Mouse (Mus musculus) liver, postnatal 0 days (tissue): ENCODE measurements around the gene Ankrd17. TPM values are rescaled to one million over a fixed set of nuclear protein-coding genes. Genes with fewer than 3 reads are reported as not detected.

Experiments
- ATAC-seq: fragments of 200-750 bp; cut with Nextera tagmentation; 2 replicates; pipeline ENCODE4 v1.8.0; 2017; ENCODE audit warnings: mild to moderate bottlenecking, moderate library complexity
- DNase-seq: peaks from one replicate; pipeline ENCODE4 v3.0.0-alpha.2; 2016
- H3K27ac ChIP-seq: fragments of 300-500 bp; sonication (generic); 2 replicates; pipeline ENCODE4 v1.5.1; 2014; ENCODE audit warnings: antibody characterized with exemption, moderate library complexity, mild to moderate bottlenecking, low read depth
- H3K27me3 ChIP-seq: fragments of 300-500 bp; sonication (generic); 2 replicates; pipeline ENCODE4 v1.6.1; 2014; ENCODE audit warnings: low read length, control low read depth, mixed read lengths; ENCODE audit not compliant: insufficient read depth
- H3K36me3 ChIP-seq: fragments of 300-500 bp; sonication (generic); replicated peaks from 2 replicates; pipeline ENCODE4 v1.6.1; 2014; ENCODE audit warnings: mild to moderate bottlenecking, control low read depth, low read length, moderate library complexity, mixed read lengths; ENCODE audit not compliant: insufficient read depth
- H3K4me1 ChIP-seq: fragments of 300-500 bp; sonication (generic); 2 replicates; pipeline ENCODE4 v1.6.1; 2014; ENCODE audit warnings: antibody characterized with exemption, mild to moderate bottlenecking, control low read depth; ENCODE audit not compliant: insufficient read depth
- H3K4me2 ChIP-seq: fragments of 300-500 bp; sonication (generic); 2 replicates; pipeline ENCODE4 v1.6.1; 2014; ENCODE audit warnings: low read depth, mild to moderate bottlenecking, low read length, moderate library complexity, mixed read lengths
- H3K4me3 ChIP-seq: fragments of 300-500 bp; sonication (generic); 2 replicates; pipeline ENCODE4 v1.5.1; 2014; ENCODE audit warnings: low read depth, low read length
- H3K9ac ChIP-seq: fragments of 300-500 bp; sonication (generic); replicated peaks from 2 replicates; pipeline ENCODE4 v1.6.1; 2014; ENCODE audit warnings: mild to moderate bottlenecking, moderate library complexity
- H3K9me3 ChIP-seq: fragments of 300-500 bp; sonication (generic); 2 replicates; pipeline ENCODE4 v1.6.1; 2016; ENCODE audit warnings: mild to moderate bottlenecking, control low read depth, low read length, mixed read lengths
- CTCF ChIP-seq: sonication (generic); IDR thresholded peaks from 2 replicates; pipeline ENCODE4 v1.5.1; 2016; ENCODE audit warnings: antibody characterized with exemption, low read depth
- EP300 ChIP-seq: IDR thresholded peaks from 2 replicates; pipeline ENCODE4 v1.6.1; 2016; ENCODE audit warnings: antibody characterized with exemption, low read depth, mild to moderate bottlenecking
- WGBS: fragments of 180-500 bp; shearing (Covaris S2); extraction: QIAGEN DNeasy Blood & Tissue Kit; methylation state at CpG from one replicate; pipeline ENCODE4 v1.1.7; 2014; ENCODE audit not compliant: insufficient replicate concordance; 5-methylcytosine and 5-hydroxymethylcytosine counted together
- polyA plus RNA-seq: library from polyadenylated mRNA; unstranded; fragments of >200 nt; fragmentation: Nextera tagmentation; extraction: Ambion mirVana; gene quantifications from 2 replicates; pipeline ENCODE4 v1.2.1, GENCODE M21; 2015

The Ankrd17 gene
- polyA plus RNA-seq: 9.3 and 10.8 TPM in 2 replicates

- under 1% methylated on average over 69 of the region's 104 CpGs for WGBS
- Histone ChIP-seq H3K9ac (peak within 1 kb of the TSS; percentile 91), H3K4me2 (peak within 1 kb of the TSS; percentile 79), H3K4me3 (peak within 1 kb of the TSS; percentile 92), H3K9me3 (no peaks in the 10 kb centered on the region), H3K4me1 (peaks cover 10% of the 10 kb centered on the region; the same call in 1 of the 2 replicates), H3K27me3 (no peaks in the 10 kb centered on the region), H3K27ac (peak within 1 kb of the TSS; percentile 100), H3K36me3 (peaks cover 4% of the 10 kb centered on the region; the same call in 1 of the 2 replicates)
- ATAC-seq (peak; percentile 89), DNase-seq (peak; percentile 93)
- TF ChIP-seq CTCF (0 out of 2 replicates have a peak, but pooled peaks have one; percentile 1), EP300 (no peak)
Measured at GRCm38 (mm10) chr5:90366121-90367066, at the start of gene Ankrd17. Ankrd17 (minus strand) TSS chr5:90366577.

- no peak overlapping the region; the same call in 1 of the 2 replicates for H3K9ac ChIP-seq
- H3K4me1 ChIP-seq: peaks cover 4% of the 10 kb centered on the region; the same call in 1 of the 2 replicates
- no peaks in the 10 kb centered on the region for H3K27me3 ChIP-seq
- peak overlapping the region; percentile 49 for H3K4me2 ChIP-seq
- TF ChIP-seq CTCF (no peak), EP300 (no peak)
- no peaks in the 10 kb centered on the region for H3K9me3 ChIP-seq
- H3K36me3 ChIP-seq: no peaks in the 10 kb centered on the region
- H3K4me3 ChIP-seq: 0 out of 2 replicates have a peak overlapping the region, but pooled peaks have one; percentile 1
- 18% methylated on average over 6 of the region's 6 CpGs for WGBS
- H3K27ac ChIP-seq: peak overlapping the region; percentile 89
- ATAC-seq: peak; percentile 20
- no peak for DNase-seq
Measured at GRCm38 (mm10) chr5:90414925-90415295, 48.5 kb upstream of the Ankrd17 start.

- H3K27me3 ChIP-seq: no peaks in the 10 kb centered on the region
- H3K4me1 ChIP-seq: peaks cover 4% of the 10 kb centered on the region; the same call in 1 of the 2 replicates
- 0 out of 2 replicates have a peak overlapping the region, but pooled peaks have one; percentile 1 for H3K4me3 ChIP-seq
- 24% methylated on average over 8 of the region's 8 CpGs for WGBS
- ATAC-seq (peak; percentile 92), DNase-seq (peak; percentile 38)
- TF ChIP-seq EP300 (peak; percentile 76), CTCF (no peak)
- no peak overlapping the region; the same call in 1 of the 2 replicates for H3K9ac ChIP-seq
- no peaks in the 10 kb centered on the region for H3K36me3 ChIP-seq
- peak overlapping the region; percentile 89 for H3K27ac ChIP-seq
- H3K4me2 ChIP-seq: peak overlapping the region; percentile 49
- no peaks in the 10 kb centered on the region for H3K9me3 ChIP-seq
Measured at GRCm38 (mm10) chr5:90414142-90414924, 48.0 kb upstream of the Ankrd17 start.

GRCm38 (mm10) chr5:90405210-90405609 lies 38.8 kb upstream of the Ankrd17 start:
- no peaks in the 10 kb centered on the region for H3K36me3 ChIP-seq
- H3K9me3 ChIP-seq: no peaks in the 10 kb centered on the region
- H3K4me1 ChIP-seq: no peaks in the 10 kb centered on the region
- no peak overlapping the region for H3K4me2 ChIP-seq
- ATAC-seq (peak; percentile 66), DNase-seq (peak; percentile 54)
- no peak overlapping the region for H3K27ac ChIP-seq
- H3K27me3 ChIP-seq: no peaks in the 10 kb centered on the region
- H3K9ac ChIP-seq: no peak overlapping the region
- 61% methylated on average over 4 of the region's 4 CpGs for WGBS
- TF ChIP-seq EP300: no peak
- peak; percentile 75 for TF ChIP-seq CTCF
- no peak overlapping the region for H3K4me3 ChIP-seq

- no peaks in the 10 kb centered on the region for H3K36me3 ChIP-seq
- no peak overlapping the region for H3K27ac ChIP-seq
- H3K9ac ChIP-seq: no peak overlapping the region
- TF ChIP-seq CTCF (no peak), EP300 (no peak)
- ATAC-seq (no peak), DNase-seq (no peak)
- no peaks in the 10 kb centered on the region for H3K27me3 ChIP-seq
- 80% methylated on average over 4 of the region's 4 CpGs for WGBS
- no peak overlapping the region for H3K4me3 ChIP-seq
- H3K9me3 ChIP-seq: no peaks in the 10 kb centered on the region
- no peak overlapping the region for H3K4me2 ChIP-seq
- peaks cover 2% of the 10 kb centered on the region; the same call in 1 of the 2 replicates for H3K4me1 ChIP-seq
Measured at GRCm38 (mm10) chr5:90396817-90397216, 30.4 kb upstream of the Ankrd17 start.
